Mouse (Mus musculus) lung, embryonic 15.5 days (tissue): ENCODE measurements around the gene Plekha1. TPM values are rescaled to one million over a fixed set of nuclear protein-coding genes. Genes with fewer than 3 reads are reported as not detected.
A peak's percentile ranks its signal among the peaks of the same experiment; 100 is the strongest.

Source experiments
- ATAC-seq: fragments of 200-750 bp; cut with Nextera tagmentation; 2 replicates; pipeline ENCODE4 v1.8.0; 2017; ENCODE audit warnings: moderate number of reproducible peaks, borderline replicate concordance; ENCODE audit not compliant: low FRiP score, low TSS enrichment; ENCODE audit errors: extremely low read depth
- H3K27ac ChIP-seq: fragments of 300-500 bp; sonication (generic); 2 replicates; pipeline ENCODE4 v1.5.1; 2015; ENCODE audit warnings: moderate library complexity, mild to moderate bottlenecking, inconsistent platforms
- H3K27me3 ChIP-seq: fragments of 300-500 bp; sonication (generic); 2 replicates; pipeline ENCODE4 v1.6.1; 2015; ENCODE audit warnings: inconsistent platforms
- H3K36me3 ChIP-seq: fragments of 300-500 bp; sonication (generic); 2 replicates; pipeline ENCODE4 v1.6.1; 2015; ENCODE audit warnings: inconsistent platforms
- H3K4me1 ChIP-seq: fragments of 300-500 bp; sonication (generic); 2 replicates; pipeline ENCODE4 v1.6.1; 2015; ENCODE audit warnings: inconsistent platforms
- H3K4me2 ChIP-seq: fragments of 300-500 bp; sonication (generic); 2 replicates; pipeline ENCODE4 v1.6.1; 2015; ENCODE audit warnings: inconsistent platforms, mild to moderate bottlenecking, moderate library complexity
- H3K4me3 ChIP-seq: fragments of 300-500 bp; sonication (generic); 2 replicates; pipeline ENCODE4 v1.5.1; 2015; ENCODE audit warnings: mild to moderate bottlenecking, inconsistent platforms
- H3K9ac ChIP-seq: fragments of 300-500 bp; sonication (generic); 2 replicates; pipeline ENCODE4 v1.6.1; 2015; ENCODE audit warnings: inconsistent platforms
- H3K9me3 ChIP-seq: fragments of 300-500 bp; sonication (generic); 2 replicates; pipeline ENCODE4 v1.6.1; 2016; ENCODE audit warnings: inconsistent platforms
- WGBS: fragments of 180-500 bp; shearing (Covaris S2); methylation state at CpG from one replicate; pipeline ENCODE4 v1.1.7; 2015; 5-methylcytosine and 5-hydroxymethylcytosine counted together
- polyA plus RNA-seq: library from polyadenylated mRNA; unstranded; fragments of >200 nt; fragmentation: Nextera tagmentation; extraction: Ambion mirVana; gene quantifications from 2 replicates; pipeline ENCODE4 v1.2.1, GENCODE M21; 2015

Gene Plekha1
- polyA plus RNA-seq, 1 experiment from 2014 or later = 61.4 TPM

GRCm38 (mm10) chr7:130862501-130862900, 3.1 kb upstream of the Plekha1 start:
- Histone ChIP-seq H3K9ac (no peak overlapping the region), H3K9me3 (no peaks in the 10 kb centered on the region), H3K4me2 (no peak overlapping the region), H3K36me3 (no peaks in the 10 kb centered on the region), H3K27me3 (no peaks in the 10 kb centered on the region), H3K27ac (no peak overlapping the region), H3K4me1 (peaks cover 45% of the 10 kb centered on the region), H3K4me3 (no peak overlapping the region)
- WGBS = 38% methylated on average over 1 of the region's 1 CpGs
- ATAC-seq = no peak

- Histone ChIP-seq H3K9me3 (no peaks in the 10 kb centered on the region), H3K36me3 (no peaks in the 10 kb centered on the region), H3K27ac (no peak overlapping the region), H3K4me2 (no peak overlapping the region), H3K4me1 (peaks cover 40% of the 10 kb centered on the region), H3K9ac (no peak overlapping the region), H3K4me3 (no peak overlapping the region), H3K27me3 (no peaks in the 10 kb centered on the region)
- no peak for ATAC-seq
- 60% methylated on average over 7 of the region's 7 CpGs for WGBS
Measured at GRCm38 (mm10) chr7:130864711-130865110, 845 bp upstream of the Plekha1 start.

GRCm38 (mm10) chr7:130866640-130867039, 1.1 kb downstream of the Plekha1 start:
- H3K9me3 ChIP-seq = no peaks in the 10 kb centered on the region
- ATAC-seq = no peak
- WGBS = 2% methylated on average over 13 of the region's 13 CpGs
- peak overlapping the region; percentile 55 for H3K4me2 ChIP-seq
- H3K4me3 ChIP-seq = peak overlapping the region; percentile 67
- no peaks in the 10 kb centered on the region for H3K27me3 ChIP-seq
- H3K4me1 ChIP-seq = peaks cover 42% of the 10 kb centered on the region
- peak overlapping the region; percentile 68 for H3K9ac ChIP-seq
- peak overlapping the region; percentile 74 for H3K27ac ChIP-seq
- no peaks in the 10 kb centered on the region for H3K36me3 ChIP-seq

GRCm38 (mm10) chr7:130867256-130867655, 1.7 kb downstream of the Plekha1 start:
- Histone ChIP-seq H3K27ac (no peak overlapping the region; the same call in 1 of the 2 replicates), H3K27me3 (no peaks in the 10 kb centered on the region), H3K9ac (no peak overlapping the region)

GRCm38 (mm10) chr7:130884161-130884560, 18.6 kb downstream of the Plekha1 start:
- peaks cover 36% of the 10 kb centered on the region; the same call in 1 of the 2 replicates for H3K36me3 ChIP-seq
- no peak overlapping the region for H3K27ac ChIP-seq
- ATAC-seq = no peak
- no peak overlapping the region for H3K4me2 ChIP-seq
- no peak overlapping the region for H3K4me3 ChIP-seq
- WGBS = 90% methylated on average over 2 of the region's 2 CpGs
- no peaks in the 10 kb centered on the region for H3K9me3 ChIP-seq
- H3K4me1 ChIP-seq = no peaks in the 10 kb centered on the region
- H3K9ac ChIP-seq = no peak overlapping the region
- H3K27me3 ChIP-seq = no peaks in the 10 kb centered on the region

More at GRCm38 (mm10) chr7:130867256-130867655, 1.7 kb downstream of the Plekha1 start:
- Histone ChIP-seq H3K4me2 (peak overlapping the region; percentile 55), H3K9me3 (no peaks in the 10 kb centered on the region), H3K4me1 (peaks cover 37% of the 10 kb centered on the region), H3K4me3 (peak overlapping the region; percentile 24), H3K36me3 (no peaks in the 10 kb centered on the region)
- 44% methylated on average over 3 of the region's 3 CpGs for WGBS
- ATAC-seq = no peak

GRCm38 (mm10) chr7:130886246-130886645, 20.7 kb downstream of the Plekha1 start:
- peaks cover 29% of the 10 kb centered on the region; the same call in 1 of the 2 replicates for H3K36me3 ChIP-seq
- H3K4me1 ChIP-seq = no peaks in the 10 kb centered on the region
- no peak overlapping the region for H3K4me2 ChIP-seq
- WGBS = 65% methylated on average over 3 of the region's 3 CpGs
- H3K27ac ChIP-seq = no peak overlapping the region
- H3K9me3 ChIP-seq = no peaks in the 10 kb centered on the region
- ATAC-seq = no peak
- no peak overlapping the region for H3K4me3 ChIP-seq
- H3K9ac ChIP-seq = no peak overlapping the region
- H3K27me3 ChIP-seq = no peaks in the 10 kb centered on the region

GRCm38 (mm10) chr7:130887946-130888345, 22.4 kb downstream of the Plekha1 start:
- Histone ChIP-seq H3K27me3 (no peaks in the 10 kb centered on the region), H3K4me1 (no peaks in the 10 kb centered on the region), H3K9me3 (no peaks in the 10 kb centered on the region), H3K4me3 (no peak overlapping the region), H3K36me3 (peaks cover 39% of the 10 kb centered on the region), H3K9ac (no peak overlapping the region), H3K4me2 (no peak overlapping the region), H3K27ac (no peak overlapping the region)
- no peak for ATAC-seq
- WGBS = 45% methylated on average over 3 of the region's 3 CpGs

- H3K4me3 ChIP-seq = no peak overlapping the region
- H3K27me3 ChIP-seq = no peaks in the 10 kb centered on the region
- H3K4me2 ChIP-seq = no peak overlapping the region
- peaks cover 23% of the 10 kb centered on the region for H3K36me3 ChIP-seq
- WGBS = 20% methylated on average over 2 of the region's 2 CpGs
- no peak overlapping the region for H3K27ac ChIP-seq
- H3K4me1 ChIP-seq = no peaks in the 10 kb centered on the region
- H3K9ac ChIP-seq = no peak overlapping the region
- no peaks in the 10 kb centered on the region for H3K9me3 ChIP-seq
- ATAC-seq = no peak
Measured at GRCm38 (mm10) chr7:130890871-130891270, 25.3 kb downstream of the Plekha1 start.

- ATAC-seq = no peak
- Histone ChIP-seq H3K27ac (no peak overlapping the region), H3K36me3 (peaks cover 34% of the 10 kb centered on the region), H3K4me1 (no peaks in the 10 kb centered on the region), H3K27me3 (no peaks in the 10 kb centered on the region), H3K9me3 (no peaks in the 10 kb centered on the region), H3K9ac (no peak overlapping the region), H3K4me2 (no peak overlapping the region), H3K4me3 (no peak overlapping the region)
- WGBS = 81% methylated on average over 6 of the region's 6 CpGs
Measured at GRCm38 (mm10) chr7:130892973-130893372, 27.4 kb downstream of the Plekha1 start.

- Histone ChIP-seq H3K27me3 (no peaks in the 10 kb centered on the region), H3K9me3 (no peaks in the 10 kb centered on the region), H3K4me3 (no peak overlapping the region), H3K4me2 (no peak overlapping the region), H3K36me3 (peaks cover 37% of the 10 kb centered on the region), H3K4me1 (no peaks in the 10 kb centered on the region), H3K27ac (no peak overlapping the region), H3K9ac (no peak overlapping the region)
- 84% methylated on average over 9 of the region's 9 CpGs for WGBS
- no peak for ATAC-seq
Measured at GRCm38 (mm10) chr7:130894931-130895617, 29.5 kb downstream of the Plekha1 start.

- no peaks in the 10 kb centered on the region for H3K4me1 ChIP-seq
- no peak overlapping the region for H3K4me2 ChIP-seq
- no peak for ATAC-seq
- peaks cover 39% of the 10 kb centered on the region for H3K36me3 ChIP-seq
- H3K4me3 ChIP-seq = no peak overlapping the region
- WGBS = 91% methylated on average over 2 of the region's 2 CpGs
- H3K9ac ChIP-seq = no peak overlapping the region
- H3K9me3 ChIP-seq = no peaks in the 10 kb centered on the region
- H3K27ac ChIP-seq = no peak overlapping the region
- H3K27me3 ChIP-seq = no peaks in the 10 kb centered on the region
Measured at GRCm38 (mm10) chr7:130895618-130895945, 30.0 kb downstream of the Plekha1 start.

- H3K4me3 ChIP-seq = no peak overlapping the region
- ATAC-seq = no peak
- no peaks in the 10 kb centered on the region for H3K27me3 ChIP-seq
- H3K27ac ChIP-seq = no peak overlapping the region
- no peak overlapping the region for H3K9ac ChIP-seq
- H3K9me3 ChIP-seq = no peaks in the 10 kb centered on the region
- H3K4me1 ChIP-seq = no peaks in the 10 kb centered on the region
- no peak overlapping the region for H3K4me2 ChIP-seq
- WGBS = 79% methylated on average over 3 of the region's 3 CpGs
- H3K36me3 ChIP-seq = peaks cover 42% of the 10 kb centered on the region
Measured at GRCm38 (mm10) chr7:130896064-130896463, 30.5 kb downstream of the Plekha1 start.
